Mouse (Mus musculus): Measurements from ENCODE around the gene Rhox8.
"Not testable (repeated sequence)": the region's sequence is repeated elsewhere in the genome, so short reads cannot be mapped to it uniquely, and the experiment has no call there.

The Rhox8 gene

DNA sequence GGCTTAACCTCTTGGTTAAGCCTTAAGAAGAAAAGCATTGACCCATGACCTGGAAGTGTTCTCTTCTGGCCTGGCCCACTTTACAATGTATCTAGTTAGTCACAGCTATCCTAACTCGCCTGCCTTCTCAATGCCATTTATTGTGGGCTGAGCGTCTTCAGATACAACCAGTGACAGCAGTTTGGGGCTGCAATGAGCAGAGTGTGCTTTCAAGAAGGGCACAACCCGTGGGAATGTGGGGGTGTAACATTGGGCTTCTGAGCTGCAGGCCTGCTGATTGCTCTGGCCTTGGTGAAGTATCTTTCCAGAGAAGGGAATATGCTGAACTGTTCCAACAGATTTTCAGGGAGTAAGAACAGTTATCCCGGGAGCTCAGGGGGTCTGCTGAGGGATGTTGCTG, at the start of gene Rhox8:
TSS of gene Rhox8 (minus strand) at position 101 of the 400 bp plus-strand sequence.
- DNase-seq, result no peak

DNA sequence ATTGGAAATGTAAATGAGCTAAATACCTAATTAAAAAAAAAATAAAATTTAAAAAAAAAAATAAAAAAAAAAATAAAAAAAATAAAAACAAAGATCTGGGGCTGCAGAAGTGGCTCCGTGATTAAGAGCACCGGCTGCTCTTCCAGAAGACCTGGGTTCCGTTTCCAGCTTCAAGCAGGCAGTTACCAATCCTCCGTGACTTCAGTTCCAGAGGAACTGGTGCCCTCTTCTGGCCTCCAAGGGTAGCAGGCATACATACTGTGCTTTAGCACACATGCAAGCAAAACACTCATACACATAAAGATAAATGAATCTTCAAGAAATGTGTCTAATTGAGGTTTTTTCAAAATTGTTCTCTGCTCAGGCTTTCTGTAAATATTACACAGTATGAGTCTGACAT, 37.6 kb upstream of the Rhox8 start:
- no peak for DNase-seq

DNA sequence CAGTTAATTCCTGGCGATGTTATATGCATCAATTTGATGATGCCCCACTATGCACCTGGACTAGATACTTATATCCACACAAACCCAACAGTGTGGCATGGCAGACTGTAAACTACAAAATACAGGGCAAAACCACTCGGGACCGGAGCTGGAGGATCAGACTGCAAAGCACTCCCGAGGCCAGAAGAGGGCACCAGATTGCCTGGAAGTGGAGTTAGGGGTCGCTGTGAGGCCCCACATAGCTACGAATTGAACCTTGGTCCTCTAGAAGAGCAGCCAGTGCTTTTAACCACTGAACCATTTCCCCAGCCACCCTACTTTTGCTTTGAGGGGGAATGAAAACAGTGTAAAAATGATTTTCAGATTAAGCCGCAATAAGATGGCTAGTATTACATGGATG, 29.8 kb upstream of the Rhox8 start:
- no peak for DNase-seq

DNA sequence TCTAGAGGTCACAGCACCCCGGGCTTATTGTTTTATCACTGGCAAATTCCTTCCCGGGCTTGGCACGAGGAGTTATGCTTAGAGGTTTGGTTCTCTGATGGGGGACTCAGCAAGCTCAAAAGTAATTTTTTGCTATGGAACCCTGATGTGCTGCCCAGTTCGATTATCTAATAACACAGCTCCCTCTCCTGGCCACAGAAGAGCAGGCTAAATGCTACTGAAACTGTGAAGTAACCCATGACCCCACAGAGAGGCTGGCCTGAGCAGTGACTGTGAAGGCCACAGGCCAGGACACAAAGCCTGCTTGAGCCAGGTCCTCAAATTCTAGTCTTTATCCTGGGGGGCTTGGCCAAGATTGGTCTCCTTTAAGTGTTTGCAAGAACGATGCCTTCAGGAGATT, 25.0 kb upstream of the Rhox8 start:
- DNase-seq, result no peak

DNA sequence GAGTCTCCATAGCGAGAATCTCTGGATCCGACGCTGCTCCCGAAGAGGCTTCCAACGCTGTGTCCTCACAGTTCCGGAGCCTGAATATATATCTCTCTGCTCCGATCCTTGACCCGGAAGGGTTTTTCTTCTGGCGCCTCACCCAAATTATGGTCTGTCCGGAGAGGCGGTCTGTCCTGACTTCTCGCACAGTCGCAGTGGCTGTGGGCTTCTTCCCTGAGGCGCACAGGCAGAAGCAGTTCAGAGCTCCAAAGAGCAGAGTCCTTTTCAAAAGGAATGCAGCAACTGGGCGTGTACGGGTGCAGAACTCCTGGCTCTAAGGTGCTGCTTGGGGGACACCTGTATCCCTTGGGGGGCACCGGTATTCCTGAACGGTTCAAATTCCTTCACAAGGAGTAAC, 22.9 kb upstream of the Rhox8 start, which contains the start of gene Rhox9:
TSS of gene Rhox9 (minus strand) at position 101 of the 400 bp plus-strand sequence.
- not testable (repeated sequence) for DNase-seq

DNA sequence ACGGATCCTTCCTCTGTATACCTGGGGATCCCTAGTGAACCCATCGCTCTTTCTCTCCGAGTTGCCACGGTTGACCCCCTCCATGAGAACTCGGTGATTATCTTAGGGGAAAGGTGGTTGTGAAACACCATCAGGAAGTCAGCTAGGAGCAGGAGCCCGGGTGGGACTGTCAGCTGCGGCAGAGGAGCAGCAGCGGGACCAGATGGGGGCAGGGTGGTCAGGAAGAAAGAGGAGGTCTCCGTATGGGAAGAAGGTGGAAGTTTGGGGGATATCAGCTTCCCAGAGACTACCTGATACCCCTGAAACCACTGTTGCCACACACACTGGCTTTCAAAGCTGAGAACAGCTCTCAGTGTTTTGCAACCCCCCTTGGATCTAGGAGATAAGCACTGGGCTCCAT, 18.4 kb upstream of the Rhox8 start, which contains the start of gene Rhox7b:
TSS of gene Rhox7b (minus strand) at position 101 of the 400 bp plus-strand sequence.
- DNase-seq, result not testable (repeated sequence)

DNA sequence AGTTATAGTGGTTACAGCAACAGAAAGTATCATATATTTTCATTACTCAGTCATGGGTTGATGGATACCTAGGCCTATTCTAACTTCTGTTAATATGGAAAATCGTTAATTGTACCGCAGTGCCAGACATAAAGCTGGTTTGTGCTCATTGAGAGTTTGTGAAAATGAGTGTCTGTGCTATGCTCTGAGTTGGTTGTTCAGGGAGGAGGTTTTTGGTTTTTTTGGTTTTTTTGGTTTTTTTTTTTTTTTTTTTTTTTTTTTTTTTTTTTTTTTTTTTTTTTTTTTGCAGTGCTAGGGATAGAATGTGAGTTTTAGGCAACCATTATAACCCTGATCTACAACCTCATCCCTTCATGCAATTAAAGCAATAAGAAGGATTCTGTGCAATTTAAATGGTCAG, 7.1 kb downstream of the Rhox8 start:
- no peak for DNase-seq

DNA sequence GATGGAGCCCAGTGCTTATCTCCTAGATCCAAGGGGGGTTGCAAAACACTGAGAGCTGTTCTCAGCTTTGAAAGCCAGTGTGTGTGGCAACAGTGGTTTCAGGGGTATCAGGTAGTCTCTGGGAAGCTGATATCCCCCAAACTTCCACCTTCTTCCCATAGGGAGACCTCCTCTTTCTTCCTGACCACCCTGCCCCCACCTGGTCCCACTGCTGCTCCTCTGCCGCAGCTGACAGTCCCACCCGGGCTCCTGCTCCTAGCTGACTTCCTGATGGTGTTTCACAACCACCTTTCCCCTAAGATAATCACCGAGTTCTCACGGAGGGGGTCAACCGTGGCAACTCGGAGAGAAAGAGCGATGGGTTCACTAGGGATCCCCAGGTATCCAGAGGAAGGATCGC, 47.4 kb downstream of the Rhox8 start, which contains the start of gene Rhox7a:
TSS of gene Rhox7a (plus strand) at position 301 of the 400 bp plus-strand sequence.
- peak; percentile 21 for DNase-seq

DNA sequence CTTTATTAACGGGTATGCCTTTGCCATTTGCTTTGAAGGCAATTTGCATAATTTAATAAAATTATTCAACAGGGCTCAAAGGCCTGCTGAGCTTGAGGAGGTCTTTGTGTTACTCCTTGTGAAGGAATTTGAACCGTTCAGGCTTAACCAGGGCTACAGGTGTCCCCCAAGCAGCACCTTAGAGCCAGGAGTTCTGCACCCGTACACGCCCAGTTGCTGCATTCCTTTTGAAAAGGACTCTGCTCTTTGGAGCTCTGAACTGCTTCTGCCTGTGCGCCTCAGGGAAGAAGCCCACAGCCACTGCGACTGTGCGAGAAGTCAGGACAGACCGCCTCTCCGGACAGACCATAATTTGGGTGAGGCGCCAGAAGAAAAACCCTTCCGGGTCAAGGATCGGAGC, 52.1 kb downstream of the Rhox8 start, which contains the start of gene Rhox6:
TSS of gene Rhox6 (plus strand) at position 301 of the 400 bp plus-strand sequence.
- not testable (repeated sequence) for DNase-seq
